Mouse (Mus musculus): ENCODE measurements around the gene Olfr706. TPM values are rescaled to one million over a fixed set of nuclear protein-coding genes. Genes with fewer than 3 reads are reported as not detected.

Olfr706 gene
- polyA plus RNA-seq (2012; rRNA removed; ENCODE audit: low replicate concordance): not detected in 2 replicates

GRCm38 (mm10) chr7:106888062-106888461 lies at the start of gene Olfr706:
Gene Olfr706 (minus strand): TSS chr7:106888162.

GRCm38 (mm10) chr7:106932119-106932518 lies 44.2 kb upstream of the Olfr706 start, which contains the start of gene Olfr709-ps1:
Gene Olfr709-ps1 (minus strand): TSS chr7:106932219.

GRCm38 (mm10) chr7:106907676-106908075 lies 19.7 kb upstream of the Olfr706 start, which contains the start of gene Olfr1532-ps1:
Gene Olfr1532-ps1 (plus strand): TSS chr7:106908001.

GRCm38 (mm10) chr7:106901141-106901540 lies 13.2 kb upstream of the Olfr706 start, which contains the start of gene Olfr707:
Gene Olfr707 (minus strand): TSS chr7:106901241.

GRCm38 (mm10) chr7:106876791-106877190 lies 11.2 kb downstream of the Olfr706 start, which contains the start of gene Olfr705:
Gene Olfr705 (minus strand): TSS chr7:106876891.

GRCm38 (mm10) chr7:106862885-106863284 lies 25.1 kb downstream of the Olfr706 start, which contains the start of gene Olfr704:
Gene Olfr704 (plus strand): TSS chr7:106863185.

GRCm38 (mm10) chr7:106843060-106843459 lies 44.9 kb downstream of the Olfr706 start, which contains the start of gene Olfr703:
Gene Olfr703 (plus strand): TSS chr7:106843360.

GRCm38 (mm10) chr7:106833793-106834192 lies 54.2 kb downstream of the Olfr706 start, which contains the start of gene Olfr702:
Gene Olfr702 (minus strand): TSS chr7:106833893.

Other genes starting within 250 kb of the Olfr706 start
- gene Olfr693, start 207.6 kb downstream of the Olfr706 start, polyA plus RNA-seq (2012; rRNA removed; ENCODE audit: low replicate concordance): not detected in 2 replicates
- gene Olfr694, start 196.3 kb downstream of the Olfr706 start, polyA plus RNA-seq (2012; rRNA removed; ENCODE audit: low replicate concordance): not detected in 2 replicates
- not detected in 2 replicates for gene Olfr695, start 171.8 kb downstream of the Olfr706 start, polyA plus RNA-seq (2012; rRNA removed; ENCODE audit: low replicate concordance)
- not detected in 2 replicates for gene Olfr697, start 145.7 kb downstream of the Olfr706 start, polyA plus RNA-seq (2012; rRNA removed; ENCODE audit: low replicate concordance)
- gene Olfr698, start 132.8 kb downstream of the Olfr706 start, polyA plus RNA-seq (2012; rRNA removed; ENCODE audit: low replicate concordance): not detected in 2 replicates
- not detected in 2 replicates for gene Olfr699, start 95.0 kb downstream of the Olfr706 start, polyA plus RNA-seq (2012; rRNA removed; ENCODE audit: low replicate concordance)
- gene Olfr700, start 79.3 kb downstream of the Olfr706 start, polyA plus RNA-seq (2012; rRNA removed; ENCODE audit: low replicate concordance): not detected in 2 replicates
- not detected in 2 replicates for gene Olfr701, start 74.0 kb downstream of the Olfr706 start, polyA plus RNA-seq (2012; rRNA removed; ENCODE audit: low replicate concordance)
- not detected in 2 replicates for gene Olfr702, start 54.3 kb downstream of the Olfr706 start, polyA plus RNA-seq (2012; rRNA removed; ENCODE audit: low replicate concordance)
- not detected in 2 replicates for gene Olfr703, start 44.8 kb downstream of the Olfr706 start, polyA plus RNA-seq (2012; rRNA removed; ENCODE audit: low replicate concordance)
- gene Olfr704, start 25.0 kb downstream of the Olfr706 start, polyA plus RNA-seq (2012; rRNA removed; ENCODE audit: low replicate concordance): not detected in 2 replicates
- not detected in 2 replicates for gene Olfr705, start 11.3 kb downstream of the Olfr706 start, polyA plus RNA-seq (2012; rRNA removed; ENCODE audit: low replicate concordance)
- not detected in 2 replicates for gene Olfr707, start 13.1 kb upstream of the Olfr706 start, polyA plus RNA-seq (2012; rRNA removed; ENCODE audit: low replicate concordance)
- gene Olfr1532-ps1, start 19.8 kb upstream of the Olfr706 start, polyA plus RNA-seq (2012; rRNA removed; ENCODE audit: low replicate concordance): not detected in 2 replicates
- not detected in 2 replicates for gene Olfr709-ps1, start 44.1 kb upstream of the Olfr706 start, polyA plus RNA-seq (2012; rRNA removed; ENCODE audit: low replicate concordance)
- gene Olfr710, start 60.1 kb upstream of the Olfr706 start, polyA plus RNA-seq (2012; rRNA removed; ENCODE audit: low replicate concordance): not detected in 2 replicates
- not detected in 2 replicates for gene Olfr6, start 75.8 kb upstream of the Olfr706 start, polyA plus RNA-seq (2012; rRNA removed; ENCODE audit: low replicate concordance)
- not detected in 2 replicates for gene Olfr711, start 87.3 kb upstream of the Olfr706 start, polyA plus RNA-seq (2012; rRNA removed; ENCODE audit: low replicate concordance)
- gene Olfr2, start 117.9 kb upstream of the Olfr706 start, polyA plus RNA-seq (2012; rRNA removed; ENCODE audit: low replicate concordance): not detected in 2 replicates
- gene Olfr713, start 143.0 kb upstream of the Olfr706 start, polyA plus RNA-seq (2012; rRNA removed; ENCODE audit: low replicate concordance): not detected in 2 replicates
- not detected in 2 replicates for gene Olfr714, start 182.8 kb upstream of the Olfr706 start, polyA plus RNA-seq (2012; rRNA removed; ENCODE audit: low replicate concordance)
- gene Olfr17, start 205.1 kb upstream of the Olfr706 start, polyA plus RNA-seq (2012; rRNA removed; ENCODE audit: low replicate concordance): not detected in 2 replicates
- not detected in 2 replicates for gene Olfr715b, start 222.2 kb upstream of the Olfr706 start, polyA plus RNA-seq (2012; rRNA removed; ENCODE audit: low replicate concordance)
- not detected in 2 replicates for gene Olfr715, start 242.9 kb upstream of the Olfr706 start, polyA plus RNA-seq (2012; rRNA removed; ENCODE audit: low replicate concordance)